In genomic region chr3:75942303-75943060, GRCm38 (mm10) we compare ENCODE assay signal across 8 mouse cellular contexts. TPM values are rescaled to one million over a fixed set of nuclear protein-coding genes. Genes with fewer than 3 reads are reported as not detected.
A peak's percentile ranks its signal among the peaks of the same experiment; 100 is the strongest.
DNase-seq lines count a peak whose midpoint lies in the region; ATAC-seq lines count a peak whose summit lies in the region.

No protein-coding gene starts in this region.

- no peak for DNase-seq in cerebellum, postnatal 4 days (ENCODE audit: low spot score in 2 of 2)
- DNase-seq in left cerebral cortex, adult 18-20 months (ENCODE audit: low spot score in 2 of 2), result peak; percentile 24 to 42
- no peak for DNase-seq in left cerebral cortex, adult 11 months (ENCODE audit: low spot score)
- no peak for DNase-seq in kidney, adult 9 months
- DNase-seq in adrenal gland, adult 18-20 months (ENCODE audit: low spot score in 2 of 2), result no peak

- peak; percentile 82 for ATAC-seq in cerebellum, adult (ENCODE audit: insufficient number of reproducible peaks, low FRiP score, low TSS enrichment)
- ATAC-seq in granulocyte monocyte progenitor cell, adult 5-6 weeks (replicated peaks; ENCODE audit: poor library complexity, severe bottlenecking), result peak; percentile 46; the same call in 1 of the 2 replicates
- peak; percentile 65; the same call in 1 of the 2 replicates for ATAC-seq in megakaryocyte-erythroid progenitor cell, adult 5-6 weeks (replicated peaks; ENCODE audit: low FRiP score, low TSS enrichment, poor library complexity, severe bottlenecking)

RNA-seq across cellular contexts. Expression of gene Golim4, which starts 14.3 kb away (rescaled TPM):
- 10 to 100 TPM; 19.6 to 26.7 TPM for total RNA-seq in left cerebral cortex, adult 18-20 months (2021)
- 36.6 and 52.1 TPM in 2 replicates for total RNA-seq in granulocyte monocyte progenitor cell, adult 5-6 weeks (2014; fragmentation: Nextera tagmentation)
- total RNA-seq in granulocyte monocyte progenitor cell, adult 5-6 weeks (2017), result 38.9 and 53.7 TPM in 2 replicates
- total RNA-seq in megakaryocyte-erythroid progenitor cell, adult 5-6 weeks (2014; fragmentation: Nextera tagmentation), result 35.9 and 65.4 TPM in 2 replicates
- total RNA-seq in megakaryocyte-erythroid progenitor cell, adult 5-6 weeks (2017), result 39.5 and 47.3 TPM in 2 replicates
- total RNA-seq in adrenal gland, adult 18-20 months (2021), result 100 to 1,000 TPM in 1 of 2 experiments, 10 to 100 TPM in 1; 39.8 to 104 TPM

Comparison
In these comparisons a context has a peak if more than half of its experiments do, and no peak if none do; other contexts are left out.
1. DNase-seq: peak in left cerebral cortex, adult 18-20 months (2 of 2); none in cerebellum, postnatal 4 days (0 of 2), left cerebral cortex, adult 11 months (single experiment), kidney, adult 9 months (single experiment) and adrenal gland, adult 18-20 months (0 of 2).
2. Peak in every context shown above with its lines, with median percentiles within 50 percentile points of each other: ATAC-seq.